ENCODE assay signal across 17 mouse cellular contexts in genomic region chr16:58712221-58712620, GRCm38 (mm10). TPM values are rescaled to one million over a fixed set of nuclear protein-coding genes. Genes with fewer than 3 reads are reported as not detected.
DNase-seq lines count a peak whose midpoint lies in the region; ATAC-seq lines count a peak whose summit lies in the region.
"Had no signal": no experiment of that assay in that cellular context is flagged by ENCODE, and none has a peak within 500 bp of the region (broad histone marks: within the 10 kb centered on the region; RNA-seq: fewer than 3 reads in every experiment).

No protein-coding gene starts in this region.

- no peak for ATAC-seq in heart, embryonic 15.5 days (replicated peaks; ENCODE audit: insufficient number of reproducible peaks, insufficient read depth, low FRiP score, low read depth)
- ATAC-seq in neural tube, embryonic 15.5 days (ENCODE audit: low FRiP score) = no peak

- H3K9me3 ChIP-seq in heart, embryonic 15.5 days (replicated peaks) = no peaks in the 10 kb centered on the region
- no peaks in the 10 kb centered on the region for H3K9me3 ChIP-seq in heart, embryonic 10.5 days
- no peaks in the 10 kb centered on the region for H3K9me3 ChIP-seq in neural tube, embryonic 15.5 days (replicated peaks)
- H3K9me3 ChIP-seq: heart, embryonic 13.5 days had no signal

- H3K4me2 ChIP-seq in heart, embryonic 15.5 days = 0 out of 2 replicates have a peak overlapping the region, but pooled peaks have one; percentile 8
- H3K4me2 ChIP-seq in neural tube, embryonic 15.5 days = no peak overlapping the region
- H3K4me2 ChIP-seq: heart, embryonic 13.5 days had no signal

- H3K79me2 ChIP-seq in macrophage (ENCODE audit: inconsistent target) = no peaks in the 10 kb centered on the region

- H3K4me1 ChIP-seq in heart, embryonic 15.5 days (replicated peaks) = no peaks in the 10 kb centered on the region
- H3K4me1 ChIP-seq in heart, embryonic 10.5 days = no peaks in the 10 kb centered on the region
- no peaks in the 10 kb centered on the region for H3K4me1 ChIP-seq in neural tube, embryonic 15.5 days
- H3K4me1 ChIP-seq: heart, embryonic 13.5 days had no signal

- H3K36me3 ChIP-seq in heart, embryonic 15.5 days = no peaks in the 10 kb centered on the region
- no peaks in the 10 kb centered on the region for H3K36me3 ChIP-seq in heart, embryonic 10.5 days
- no peaks in the 10 kb centered on the region for H3K36me3 ChIP-seq in macrophage (ENCODE audit: inconsistent target)
- H3K36me3 ChIP-seq in neural tube, embryonic 15.5 days = no peaks in the 10 kb centered on the region
- H3K36me3 ChIP-seq: heart, embryonic 13.5 days had no signal

- no peak for DNase-seq in heart, embryonic 10.5 days (ENCODE audit: low spot score)
- DNase-seq in spleen, postnatal 36 days (ENCODE audit: low spot score in 2 of 2) = peak; percentile 27 to 51
- DNase-seq in spleen, adult 12 weeks (ENCODE audit: low spot score) = no peak
- DNase-seq in gastrocnemius, adult 8-10 months (ENCODE audit: low spot score in 2 of 2) = no peak
- DNase-seq in testis, postnatal 14 days (ENCODE audit: low spot score) = no peak
- DNase-seq: cerebellum, postnatal 25 days; thymus, adult 2 months had no signal

- H3K4me3 ChIP-seq in heart, embryonic 15.5 days = no peak overlapping the region
- no peak overlapping the region for H3K4me3 ChIP-seq in heart, embryonic 10.5 days
- H3K4me3 ChIP-seq in macrophage (ENCODE audit: inconsistent target) = peak overlapping the region; percentile 4; the same call in 1 of the 2 replicates
- no peak overlapping the region for H3K4me3 ChIP-seq in neural tube, embryonic 15.5 days (replicated peaks)
- H3K4me3 ChIP-seq: heart, embryonic 13.5 days had no signal

- no peaks in the 10 kb centered on the region for H3K27me3 ChIP-seq in heart, embryonic 15.5 days
- H3K27me3 ChIP-seq in heart, embryonic 10.5 days (ENCODE audit: insufficient read depth, poor library complexity, severe bottlenecking) = no peaks in the 10 kb centered on the region
- H3K27me3 ChIP-seq in neural tube, embryonic 15.5 days (replicated peaks) = no peaks in the 10 kb centered on the region
- H3K27me3 ChIP-seq: heart, embryonic 13.5 days had no signal

- no peak overlapping the region for H3K27ac ChIP-seq in heart, embryonic 15.5 days
- no peak overlapping the region for H3K27ac ChIP-seq in heart, embryonic 10.5 days
- H3K27ac ChIP-seq in macrophage = peak overlapping the region; percentile 29
- H3K27ac ChIP-seq in neural tube, embryonic 15.5 days (replicated peaks) = no peak overlapping the region
- H3K27ac ChIP-seq: heart, embryonic 13.5 days had no signal

- H3K9ac ChIP-seq in heart, embryonic 15.5 days = no peak overlapping the region
- H3K9ac ChIP-seq in neural tube, embryonic 15.5 days (replicated peaks) = no peak overlapping the region
- H3K9ac ChIP-seq: heart, embryonic 13.5 days had no signal

- 68% methylated on average over 8 of the region's 8 CpGs for WGBS in heart, embryonic 15.5 days
- WGBS in heart, embryonic 10.5 days = 81% methylated on average over 8 of the region's 8 CpGs
- WGBS in macrophage (ENCODE audit: missing documents) = 7% methylated on average over 8 of the region's 8 CpGs
- 80% methylated on average over 8 of the region's 8 CpGs for WGBS in neural tube, embryonic 15.5 days

RNA-seq across cellular contexts. Expression of gene Gpr15, which starts 6.6 kb away (rescaled TPM):
- 0.20 TPM in 1 of 2 replicates, not detected in the other for polyA plus RNA-seq in heart, embryonic 15.5 days (2015; fragmentation: Nextera tagmentation; extraction: Ambion mirVana)
- polyA plus RNA-seq in heart, embryonic 10.5 days (2016; fragmentation: Nextera tagmentation; extraction: Ambion mirVana) = not detected in 2 replicates
- not detected for total RNA-seq in macrophage (2018; cell fraction: chromatin; rRNA removed)
- under 1 TPM in 9 of 26 experiments, not detected in 17; 0.07 to 0.19 (median 0.11) TPM for total RNA-seq in macrophage (2018; cell fraction: cytosol; rRNA removed)
- under 1 TPM in 1 of 26 experiments, not detected in 25; 0.43 TPM for total RNA-seq in macrophage (2018; cell fraction: nucleus; rRNA removed)
- polyA plus RNA-seq in macrophage (2018) = not detected in 3 replicates
- polyA plus RNA-seq in neural tube, embryonic 15.5 days (2015; fragmentation: Nextera tagmentation; extraction: Ambion mirVana) = 0.56 TPM in 1 of 2 replicates, not detected in the other
- not detected for total RNA-seq in gastrocnemius, adult 8-10 months (2022)
- total RNA-seq: layer of hippocampus, adult 18-20 months; left cerebral cortex, postnatal 25 days had no signal
- polyA plus RNA-seq: heart, embryonic 13.5 days; intestine, embryonic 14.5 days; neural tube, embryonic 11.5 days had no signal

RNA-seq across cellular contexts. Expression of gene Cldnd1, which starts 15.5 kb away (rescaled TPM):
- polyA plus RNA-seq in heart, embryonic 15.5 days (2015; fragmentation: Nextera tagmentation; extraction: Ambion mirVana) = 92.9 and 93.1 TPM in 2 replicates
- polyA plus RNA-seq in heart, embryonic 10.5 days (2016; fragmentation: Nextera tagmentation; extraction: Ambion mirVana) = 106 TPM in 2 replicates
- 10 to 100 TPM; 16.7 to 57.3 (median 27.1) TPM for total RNA-seq in macrophage (2018; cell fraction: chromatin; rRNA removed)
- total RNA-seq in macrophage (2018; cell fraction: cytosol; rRNA removed) = 10 to 100 TPM; 21.7 to 44.5 (median 26.5) TPM
- 10 to 100 TPM; 21.6 to 63.9 (median 41.6) TPM for total RNA-seq in macrophage (2018; cell fraction: nucleus; rRNA removed)
- polyA plus RNA-seq in macrophage (2018) = 15.5 to 31.0 TPM (median 28.5 TPM) in 3 replicates
- polyA plus RNA-seq in neural tube, embryonic 15.5 days (2015; fragmentation: Nextera tagmentation; extraction: Ambion mirVana) = 141 TPM in 2 replicates
- 10 to 100 TPM; 59.0 to 77.0 (median 68.0) TPM for total RNA-seq in gastrocnemius, adult 8-10 months (2022)

RNA-seq across cellular contexts. Expression of gene Cpox, which starts 42.1 kb away (rescaled TPM):
- polyA plus RNA-seq in heart, embryonic 15.5 days (2015; fragmentation: Nextera tagmentation; extraction: Ambion mirVana) = 32.0 and 41.1 TPM in 2 replicates
- polyA plus RNA-seq in heart, embryonic 10.5 days (2016; fragmentation: Nextera tagmentation; extraction: Ambion mirVana) = 63.5 and 89.9 TPM in 2 replicates
- total RNA-seq in macrophage (2018; cell fraction: chromatin; rRNA removed) = 10 to 100 TPM in 2 of 26 experiments, 1 to 10 TPM in 16, under 1 TPM in 6, not detected in 2; 0.56 to 14.8 (median 2.4) TPM
- 10 to 100 TPM in 5 of 26 experiments, 1 to 10 TPM in 21; 4.8 to 11.3 (median 8.2) TPM for total RNA-seq in macrophage (2018; cell fraction: cytosol; rRNA removed)
- 10 to 100 TPM in 4 of 26 experiments, 1 to 10 TPM in 22; 2.0 to 12.2 (median 5.4) TPM for total RNA-seq in macrophage (2018; cell fraction: nucleus; rRNA removed)
- 8.6 to 10.9 TPM (median 9.6 TPM) in 3 replicates for polyA plus RNA-seq in macrophage (2018)
- polyA plus RNA-seq in neural tube, embryonic 15.5 days (2015; fragmentation: Nextera tagmentation; extraction: Ambion mirVana) = 15.8 and 20.3 TPM in 2 replicates
- total RNA-seq in gastrocnemius, adult 8-10 months (2022) = 10 to 100 TPM; 20.6 to 28.8 (median 21.7) TPM

RNA-seq across cellular contexts. Expression of gene Olfr172, which starts 50.8 kb away (rescaled TPM):
- not detected in 2 replicates for polyA plus RNA-seq in heart, embryonic 15.5 days (2015; fragmentation: Nextera tagmentation; extraction: Ambion mirVana)
- not detected in 2 replicates for polyA plus RNA-seq in heart, embryonic 10.5 days (2016; fragmentation: Nextera tagmentation; extraction: Ambion mirVana)
- total RNA-seq in macrophage (2018; cell fraction: chromatin; rRNA removed) = not detected
- total RNA-seq in macrophage (2018; cell fraction: cytosol; rRNA removed) = not detected
- total RNA-seq in macrophage (2018; cell fraction: nucleus; rRNA removed) = not detected
- not detected in 3 replicates for polyA plus RNA-seq in macrophage (2018)
- not detected in 2 replicates for polyA plus RNA-seq in neural tube, embryonic 15.5 days (2015; fragmentation: Nextera tagmentation; extraction: Ambion mirVana)
- not detected for total RNA-seq in gastrocnemius, adult 8-10 months (2022)
- total RNA-seq: layer of hippocampus, adult 18-20 months; left cerebral cortex, postnatal 25 days had no signal
- polyA plus RNA-seq: brain, embryonic 14.5 days; heart, embryonic 13.5 days; intestine, embryonic 14.5 days; lung, embryonic 16.5 days; neural tube, embryonic 11.5 days; thymus, adult 2 months had no signal

Comparison
In these comparisons a context has a peak if more than half of its experiments do, and no peak if none do; other contexts are left out.
1. DNase-seq: peak in spleen, postnatal 36 days (2 of 2); none in heart, embryonic 10.5 days (single experiment), spleen, adult 12 weeks (single experiment), gastrocnemius, adult 8-10 months (0 of 2) and testis, postnatal 14 days (single experiment).